ENCODE assay signal across 10 mouse cellular contexts in the genomic region with DNA sequence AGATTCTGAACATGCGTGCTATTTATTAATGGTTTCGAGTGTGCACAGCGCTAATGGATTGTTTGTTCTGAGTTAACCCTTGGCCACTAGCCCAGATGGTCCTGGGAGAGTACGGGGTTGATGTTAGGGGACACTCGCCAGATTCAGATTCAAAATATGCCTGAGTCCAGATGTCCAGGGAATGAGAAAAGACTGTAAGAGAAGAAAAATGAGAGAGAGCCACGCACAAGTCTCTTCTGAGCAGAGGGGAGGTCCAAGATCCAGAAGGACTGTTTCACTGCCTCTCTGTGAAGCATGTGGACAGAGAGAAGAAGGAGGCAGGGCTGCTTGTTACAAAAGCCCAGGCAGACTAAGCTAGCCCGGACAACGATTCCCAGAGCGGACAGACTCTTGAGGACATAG. TPM values are rescaled to one million over a fixed set of nuclear protein-coding genes. Genes with fewer than 3 reads are reported as not detected.
DNase-seq lines count a peak whose midpoint lies in the region; ATAC-seq and TF ChIP-seq lines count a peak whose summit lies in the region.
"Had no signal": no experiment of that assay in that cellular context is flagged by ENCODE, and none has a peak within 500 bp of the region (broad histone marks: within the 10 kb centered on the region; RNA-seq: fewer than 3 reads in every experiment).

No protein-coding gene starts in this region.

- H3K4me3 ChIP-seq in heart, embryonic 10.5 days = no peak overlapping the region
- no peak overlapping the region for H3K4me3 ChIP-seq in lung, embryonic 15.5 days
- no peak overlapping the region for H3K4me3 ChIP-seq in forebrain, postnatal 0 days (ENCODE audit: low read depth, low read length)
- H3K4me3 ChIP-seq: midbrain, embryonic 12.5 days had no signal

- peak overlapping the region; percentile 6; the same call in 1 of the 2 replicates for H3K4me2 ChIP-seq in lung, embryonic 15.5 days
- H3K4me2 ChIP-seq in forebrain, postnatal 0 days (ENCODE audit: low read depth) = no peak overlapping the region
- H3K4me2 ChIP-seq: midbrain, embryonic 12.5 days had no signal

- H3K27me3 ChIP-seq in heart, embryonic 10.5 days (ENCODE audit: insufficient read depth, poor library complexity, severe bottlenecking) = no peaks in the 10 kb centered on the region
- no peaks in the 10 kb centered on the region for H3K27me3 ChIP-seq in lung, embryonic 15.5 days
- H3K27me3 ChIP-seq in forebrain, postnatal 0 days (ENCODE audit: insufficient read depth, low read length) = no peaks in the 10 kb centered on the region
- H3K27me3 ChIP-seq: CH12.LX; midbrain, embryonic 12.5 days had no signal

- 74% methylated on average over 9 of the region's 9 CpGs for WGBS in heart, embryonic 10.5 days
- 15% methylated on average over 9 of the region's 9 CpGs for WGBS in lung, embryonic 15.5 days
- WGBS in forebrain, postnatal 0 days = 66% methylated on average over 9 of the region's 9 CpGs

- no peaks in the 10 kb centered on the region for H3K9me3 ChIP-seq in heart, embryonic 10.5 days
- H3K9me3 ChIP-seq in lung, embryonic 15.5 days = no peaks in the 10 kb centered on the region
- H3K9me3 ChIP-seq in forebrain, postnatal 0 days (ENCODE audit: low read length) = no peaks in the 10 kb centered on the region
- H3K9me3 ChIP-seq: midbrain, embryonic 12.5 days had no signal

- DNase-seq in heart, adult 18-20 months = peak; percentile 86 to 87
- no peak for DNase-seq in heart, embryonic 10.5 days (ENCODE audit: low spot score)
- peak; percentile 64 for DNase-seq in adrenal gland, postnatal 14 days
- DNase-seq in heart, postnatal 36 days = peak; percentile 67 to 74
- DNase-seq in natural killer cell, adult 2 months (ENCODE audit: low spot score in 2 of 2) = no peak
- DNase-seq in right cerebral cortex, postnatal 36 days (ENCODE audit: low spot score in 2 of 2) = no peak
- no peak for DNase-seq in forebrain, postnatal 0 days

- no peak for TF ChIP-seq CTCF in forebrain, postnatal 0 days (IDR thresholded peaks at IDR 0.05; ENCODE audit: low read depth)

- no peak overlapping the region for H3K27ac ChIP-seq in heart, embryonic 10.5 days
- peak overlapping the region; percentile 72 for H3K27ac ChIP-seq in lung, embryonic 15.5 days
- no peak overlapping the region for H3K27ac ChIP-seq in forebrain, postnatal 0 days (ENCODE audit: low read depth, low read length)
- H3K27ac ChIP-seq: midbrain, embryonic 12.5 days had no signal

- intact Hi-C loops in heart, postnatal 36 days (cut with DNase I) = no loop called here

- H3K36me3 ChIP-seq in heart, embryonic 10.5 days = no peaks in the 10 kb centered on the region
- no peaks in the 10 kb centered on the region for H3K36me3 ChIP-seq in lung, embryonic 15.5 days
- no peaks in the 10 kb centered on the region for H3K36me3 ChIP-seq in forebrain, postnatal 0 days (ENCODE audit: insufficient read depth)
- H3K36me3 ChIP-seq: midbrain, embryonic 12.5 days had no signal

- peak; percentile 83 for ATAC-seq in lung, embryonic 15.5 days (ENCODE audit: borderline replicate concordance, extremely low read depth, low FRiP score, low TSS enrichment)
- ATAC-seq in forebrain, postnatal 0 days = no peak

- 0 out of 2 replicates have a peak, but pooled peaks cover 10% of the 10 kb centered on the region for H3K4me1 ChIP-seq in heart, embryonic 10.5 days
- H3K4me1 ChIP-seq in lung, embryonic 15.5 days = peaks cover 13% of the 10 kb centered on the region
- H3K4me1 ChIP-seq in forebrain, postnatal 0 days (ENCODE audit: insufficient read depth) = no peaks in the 10 kb centered on the region
- H3K4me1 ChIP-seq: midbrain, embryonic 12.5 days had no signal

- H3K9ac ChIP-seq in lung, embryonic 15.5 days = no peak overlapping the region
- no peak overlapping the region for H3K9ac ChIP-seq in forebrain, postnatal 0 days
- H3K9ac ChIP-seq: midbrain, embryonic 12.5 days had no signal

RNA-seq across cellular contexts. Expression of a gene that starts 33.8 kb away (rescaled TPM):
- total RNA-seq in heart, adult 18-20 months (2021) = 1 to 10 TPM; 1.1 to 4.1 TPM
- polyA plus RNA-seq in heart, embryonic 10.5 days (2016; fragmentation: Nextera tagmentation; extraction: Ambion mirVana) = 8.5 and 15.2 TPM in 2 replicates
- 9.2 and 10.8 TPM in 2 replicates for total RNA-seq in adrenal gland, postnatal 14 days (2021)
- 1 to 10 TPM in 1 of 2 experiments, under 1 TPM in 1; 0.79 to 1.1 TPM for total RNA-seq in heart, postnatal 36 days (2021)
- 12.7 and 20.7 TPM in 2 replicates for polyA plus RNA-seq in lung, embryonic 15.5 days (2015; fragmentation: Nextera tagmentation; extraction: Ambion mirVana)
- 0.38 and 3.5 TPM in 2 replicates for total RNA-seq in forebrain, postnatal 0 days (2014; rRNA removed)
- polyA plus RNA-seq in forebrain, postnatal 0 days (2015; fragmentation: Nextera tagmentation; extraction: Ambion mirVana) = 1.5 and 2.0 TPM in 2 replicates

Comparison
In these comparisons a context has a peak if more than half of its experiments do, and no peak if none do; other contexts are left out.
1. DNase-seq: peak in heart, adult 18-20 months (2 of 2), adrenal gland, postnatal 14 days (single experiment) and heart, postnatal 36 days (2 of 2); none in heart, embryonic 10.5 days (single experiment), natural killer cell, adult 2 months (0 of 2), right cerebral cortex, postnatal 36 days (0 of 2) and forebrain, postnatal 0 days (single experiment).